Mouse (Mus musculus): Measurements from ENCODE around the gene Gm11437. TPM values are rescaled to one million over a fixed set of nuclear protein-coding genes. Genes with fewer than 3 reads are reported as not detected.
A peak's percentile ranks its signal among the peaks of the same experiment; 100 is the strongest.

Gm11437 gene
- polyA plus RNA-seq, 1 experiment from 2014 or later, result not detected

DNA sequence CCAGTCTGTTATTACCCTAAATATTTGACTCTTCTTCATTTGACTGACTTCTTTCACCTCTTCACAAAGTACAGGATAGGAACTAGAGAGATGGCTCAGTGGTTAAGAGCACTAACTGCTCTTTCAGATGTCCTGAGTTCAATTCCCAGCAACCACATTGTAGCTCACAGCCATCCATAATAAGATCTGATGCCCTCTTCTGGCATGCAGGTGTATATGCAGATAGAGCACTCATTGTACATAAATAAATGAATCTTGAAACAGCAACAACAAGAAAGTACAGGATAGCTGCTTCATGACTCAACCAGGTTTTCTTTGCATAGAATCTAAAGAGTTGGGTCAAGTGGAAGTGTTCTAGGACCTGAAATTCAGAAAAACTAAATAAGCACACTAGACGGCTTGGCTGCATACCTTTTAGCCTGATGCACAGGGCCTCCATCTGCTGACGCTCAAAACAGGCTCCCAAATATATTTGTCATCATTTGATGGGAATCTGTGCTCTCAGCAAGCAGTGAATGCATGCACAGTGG lies 32.9 kb downstream of the Gm11437 start:
- ATAC-seq (ENCODE audit: insufficient read depth, low FRiP score, low read depth), result no peak
- Histone ChIP-seq H3K27ac (no peak overlapping the region), H3K4me1 (no peaks in the 10 kb centered on the region; the same call in 1 of the 2 replicates), H3K4me3 (replicated peaks) (no peak overlapping the region), H3K9ac (no peak overlapping the region), H3K36me3 (no peaks in the 10 kb centered on the region), H3K27me3 (replicated peaks) (no peaks in the 10 kb centered on the region), H3K9me3 (no peaks in the 10 kb centered on the region), H3K4me2 (no peak overlapping the region)
- WGBS, result 86% methylated on average over 2 of the region's 2 CpGs

DNA sequence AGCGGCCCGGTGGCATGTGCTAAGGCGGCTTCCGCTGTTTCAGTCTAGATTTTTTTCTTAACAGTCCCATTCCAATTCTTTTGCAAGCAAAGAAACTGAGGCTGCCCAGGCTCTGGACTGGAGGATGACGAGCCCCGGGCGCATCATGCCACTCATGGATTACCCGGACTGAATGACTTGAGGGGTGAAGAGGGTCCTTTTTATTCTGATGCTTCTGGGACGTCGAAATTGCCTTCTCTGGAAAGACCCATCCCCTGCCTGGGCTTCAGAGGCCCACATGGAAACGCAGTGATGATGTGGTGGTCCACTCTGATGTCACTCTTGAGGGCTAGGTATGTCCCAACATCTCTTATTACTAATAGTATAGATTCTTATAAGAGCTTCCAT lies 37.5 kb downstream of the Gm11437 start:
- H3K4me3 ChIP-seq (replicated peaks), result peak overlapping the region; percentile 90
- no peak overlapping the region for H3K27ac ChIP-seq
- no peaks in the 10 kb centered on the region for H3K27me3 ChIP-seq (replicated peaks)
- no peaks in the 10 kb centered on the region; the same call in 1 of the 2 replicates for H3K4me1 ChIP-seq
- peak; percentile 12; the same call in 1 of the 2 replicates for ATAC-seq (ENCODE audit: insufficient read depth, low FRiP score, low read depth)
- peaks cover 11% of the 10 kb centered on the region for H3K36me3 ChIP-seq
- 6% methylated on average over 11 of the region's 11 CpGs for WGBS
- no peaks in the 10 kb centered on the region for H3K9me3 ChIP-seq
- peak overlapping the region; percentile 85; the same call in 1 of the 2 replicates for H3K9ac ChIP-seq
- peak overlapping the region; percentile 84 for H3K4me2 ChIP-seq

DNA sequence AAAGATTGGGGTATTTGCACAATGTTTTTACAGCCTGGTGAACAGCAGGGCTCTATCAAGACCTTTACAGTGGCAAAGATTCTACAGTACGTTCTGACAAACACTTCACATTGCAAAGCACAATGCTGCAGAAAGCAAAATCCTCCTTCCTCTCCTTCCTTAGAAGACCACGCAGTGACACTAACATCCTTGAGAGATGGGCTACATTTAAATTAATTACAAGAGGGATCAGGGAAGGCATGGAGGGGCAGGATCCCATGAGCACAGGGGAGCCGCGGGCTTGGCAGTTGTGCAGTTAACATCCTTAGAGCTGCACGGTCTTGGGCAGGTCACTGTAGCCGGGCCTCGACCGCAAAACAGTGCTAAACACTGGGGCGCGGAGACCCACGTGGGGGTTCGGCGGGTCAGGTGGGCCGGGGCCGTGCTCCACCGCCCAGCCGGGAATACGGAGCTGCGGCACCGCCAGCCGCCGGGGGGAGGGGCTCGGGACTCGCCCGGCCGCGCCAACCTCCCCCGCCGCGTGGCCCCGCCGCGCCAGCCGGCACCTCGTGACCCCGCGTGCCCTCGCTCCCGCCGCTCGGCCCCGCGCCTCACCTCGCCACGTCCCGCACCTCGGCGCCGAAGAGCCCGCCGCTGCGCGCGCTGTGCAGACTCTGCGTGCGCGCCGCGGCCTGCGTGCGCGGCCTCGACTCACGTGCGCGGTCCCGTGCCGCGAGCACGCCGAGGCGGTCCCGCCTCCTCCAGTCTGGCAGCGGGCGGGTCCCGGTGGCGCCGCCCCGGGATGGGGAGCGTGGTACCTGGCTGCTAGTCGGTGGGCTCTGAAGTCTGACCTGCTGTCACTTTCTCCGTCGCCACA lies 38.1 kb downstream of the Gm11437 start, which contains the start of the genes Tada2a and Acaca:
Tada2a (minus strand) TSS at position 658 of the 856 bp plus-strand sequence.
Acaca (plus strand) TSS at position 730 of the 856 bp plus-strand sequence.
- no peaks in the 10 kb centered on the region; the same call in 1 of the 2 replicates for H3K4me1 ChIP-seq
- H3K9me3 ChIP-seq, result no peaks in the 10 kb centered on the region
- ATAC-seq (ENCODE audit: insufficient read depth, low FRiP score, low read depth), result peak; percentile 89
- H3K4me2 ChIP-seq, result peak within 1 kb of the TSS; percentile 84
- WGBS, result under 1% methylated on average over 61 of the region's 83 CpGs
- peak within 1 kb of the TSS; percentile 85 for H3K9ac ChIP-seq
- H3K4me3 ChIP-seq (replicated peaks), result peak within 1 kb of the TSS; percentile 90
- H3K36me3 ChIP-seq, result peaks cover 13% of the 10 kb centered on the region
- peak within 1 kb of the TSS; percentile 54; the same call in 1 of the 2 replicates for H3K27ac ChIP-seq
- H3K27me3 ChIP-seq (replicated peaks), result no peaks in the 10 kb centered on the region

DNA sequence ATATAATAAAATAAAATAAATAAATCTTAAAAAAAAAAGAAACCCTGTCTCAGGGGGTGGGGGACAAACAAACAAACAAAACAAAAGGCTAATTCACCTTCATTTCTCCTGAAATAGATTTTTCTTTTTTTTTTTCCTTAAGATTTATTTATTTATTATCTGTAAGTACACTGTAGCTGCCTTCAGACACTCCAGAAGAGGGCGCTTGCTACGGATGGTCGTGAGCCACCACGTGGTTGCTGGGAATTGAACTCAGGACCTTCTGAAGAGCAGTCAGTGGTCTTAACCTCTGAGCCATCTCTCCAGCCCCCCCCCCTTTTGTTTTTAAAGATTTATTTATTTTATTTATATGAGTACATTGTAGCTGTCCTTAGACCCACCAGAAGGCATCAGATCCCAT lies 39.3 kb downstream of the Gm11437 start:
- H3K4me1 ChIP-seq, result no peaks in the 10 kb centered on the region; the same call in 1 of the 2 replicates
- peaks cover 13% of the 10 kb centered on the region for H3K36me3 ChIP-seq
- H3K27me3 ChIP-seq (replicated peaks), result no peaks in the 10 kb centered on the region
- no peak overlapping the region for H3K9ac ChIP-seq
- 78% methylated on average over 4 of the region's 4 CpGs for WGBS
- H3K4me3 ChIP-seq (replicated peaks), result no peak overlapping the region
- no peak for ATAC-seq (ENCODE audit: insufficient read depth, low FRiP score, low read depth)
- H3K27ac ChIP-seq, result no peak overlapping the region
- no peak overlapping the region for H3K4me2 ChIP-seq
- no peaks in the 10 kb centered on the region for H3K9me3 ChIP-seq

DNA sequence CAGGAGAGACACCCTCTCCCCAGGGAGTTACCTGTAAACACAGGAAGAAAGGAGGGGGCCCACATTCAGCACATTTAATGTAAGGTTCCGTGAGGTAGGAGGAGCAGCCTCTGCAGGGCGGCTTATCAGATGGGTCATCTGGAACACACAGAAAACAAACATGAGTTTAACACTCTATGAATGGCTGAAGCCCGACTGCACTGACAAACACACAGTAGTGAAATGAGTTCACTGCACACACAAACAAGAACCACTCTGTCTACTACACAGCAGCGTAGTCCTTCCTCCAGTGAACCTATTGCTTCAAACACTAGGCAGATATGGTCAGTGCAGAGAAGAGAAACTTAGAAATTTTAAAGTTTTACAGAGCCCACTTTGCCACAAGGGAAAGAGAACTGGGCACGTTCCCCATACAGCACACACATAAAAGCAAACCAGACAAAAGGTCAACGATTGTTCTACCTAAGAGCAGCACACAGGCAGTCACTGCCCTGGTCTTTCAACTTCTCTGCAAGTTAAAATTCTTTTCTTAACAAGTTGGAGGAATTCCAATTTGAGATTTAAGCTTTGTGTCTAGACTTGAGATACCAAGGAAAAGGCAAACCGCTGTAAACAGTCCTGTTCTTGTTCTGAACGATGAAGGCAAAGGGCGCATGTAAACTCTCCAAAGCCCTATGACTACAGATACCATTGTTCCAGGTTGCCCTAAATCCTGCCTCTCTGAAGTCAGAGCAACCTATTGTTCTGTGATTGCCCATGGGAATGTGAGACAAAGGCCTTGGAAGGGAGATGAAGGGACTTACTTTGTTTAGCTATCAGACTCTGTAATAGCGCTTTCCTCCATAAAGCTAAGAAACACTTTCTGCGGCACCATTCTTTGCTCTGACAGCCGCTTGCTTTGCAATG lies 46.0 kb downstream of the Gm11437 start:
- peak; percentile 65; the same call in 1 of the 2 replicates for ATAC-seq (ENCODE audit: insufficient read depth, low FRiP score, low read depth)

DNA sequence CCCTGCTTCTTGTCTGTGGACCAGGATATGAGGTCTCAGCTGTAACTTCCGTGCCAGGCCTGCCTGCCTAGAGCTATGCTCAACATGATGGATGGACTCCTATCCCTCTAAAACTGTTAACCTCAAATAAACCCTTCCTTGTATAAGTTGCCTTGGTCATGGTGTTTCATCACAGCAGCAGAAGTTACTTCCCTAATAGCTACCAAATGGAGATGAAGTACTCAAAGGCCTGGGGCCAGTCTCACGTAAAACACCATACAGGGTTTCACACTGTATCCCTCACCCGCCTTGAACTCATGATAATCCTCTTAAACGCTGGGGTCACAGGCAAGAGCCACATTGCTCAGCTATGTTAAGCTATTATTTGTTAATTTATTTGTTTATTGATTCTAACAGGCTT lies 49.8 kb downstream of the Gm11437 start:
- Histone ChIP-seq H3K36me3 (peaks cover 33% of the 10 kb centered on the region), H3K4me1 (0 out of 2 replicates have a peak, but pooled peaks cover 6% of the 10 kb centered on the region), H3K4me3 (replicated peaks) (no peak overlapping the region), H3K4me2 (no peak overlapping the region), H3K9ac (no peak overlapping the region), H3K9me3 (no peaks in the 10 kb centered on the region), H3K27me3 (replicated peaks) (no peaks in the 10 kb centered on the region), H3K27ac (no peak overlapping the region)
- 81% methylated on average over 4 of the region's 4 CpGs for WGBS
- no peak for ATAC-seq (ENCODE audit: insufficient read depth, low FRiP score, low read depth)

More for the DNA sequence above, 46.0 kb downstream of the Gm11437 start:
- Histone ChIP-seq H3K36me3 (peaks cover 33% of the 10 kb centered on the region), H3K27me3 (replicated peaks) (no peaks in the 10 kb centered on the region), H3K4me1 (0 out of 2 replicates have a peak, but pooled peaks cover 6% of the 10 kb centered on the region), H3K4me3 (replicated peaks) (no peak overlapping the region), H3K9me3 (no peaks in the 10 kb centered on the region), H3K27ac (peak overlapping the region; percentile 35; the same call in 1 of the 2 replicates), H3K9ac (no peak overlapping the region), H3K4me2 (no peak overlapping the region)
- 68% methylated on average over 12 of the region's 12 CpGs for WGBS

DNA sequence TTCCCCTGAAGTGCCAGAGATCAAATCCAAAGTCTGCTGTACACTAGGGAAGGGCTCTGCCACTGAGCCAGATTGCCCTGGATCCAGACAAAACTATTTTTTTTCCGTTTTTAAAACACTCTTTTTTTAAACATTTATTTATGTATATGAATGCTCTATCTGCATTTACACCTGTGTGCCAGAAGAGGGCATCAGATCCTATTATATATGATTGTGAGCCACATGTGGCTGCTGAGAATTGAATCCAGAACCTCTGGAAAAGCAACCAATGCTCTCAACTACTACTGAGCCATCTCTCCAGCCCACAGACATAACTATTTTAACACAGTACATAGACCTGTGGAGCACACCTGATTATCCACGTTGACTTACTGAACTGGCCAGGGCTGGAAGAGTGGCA lies 51.1 kb downstream of the Gm11437 start:
- ATAC-seq (ENCODE audit: insufficient read depth, low FRiP score, low read depth), result no peak
- H3K27ac ChIP-seq, result no peak overlapping the region
- H3K27me3 ChIP-seq (replicated peaks), result no peaks in the 10 kb centered on the region
- H3K4me2 ChIP-seq, result no peak overlapping the region
- peaks cover 29% of the 10 kb centered on the region for H3K36me3 ChIP-seq
- no peak overlapping the region for H3K4me3 ChIP-seq (replicated peaks)
- H3K9ac ChIP-seq, result no peak overlapping the region
- no peaks in the 10 kb centered on the region for H3K4me1 ChIP-seq
- 59% methylated on average over 2 of the region's 2 CpGs for WGBS
- H3K9me3 ChIP-seq, result no peaks in the 10 kb centered on the region

DNA sequence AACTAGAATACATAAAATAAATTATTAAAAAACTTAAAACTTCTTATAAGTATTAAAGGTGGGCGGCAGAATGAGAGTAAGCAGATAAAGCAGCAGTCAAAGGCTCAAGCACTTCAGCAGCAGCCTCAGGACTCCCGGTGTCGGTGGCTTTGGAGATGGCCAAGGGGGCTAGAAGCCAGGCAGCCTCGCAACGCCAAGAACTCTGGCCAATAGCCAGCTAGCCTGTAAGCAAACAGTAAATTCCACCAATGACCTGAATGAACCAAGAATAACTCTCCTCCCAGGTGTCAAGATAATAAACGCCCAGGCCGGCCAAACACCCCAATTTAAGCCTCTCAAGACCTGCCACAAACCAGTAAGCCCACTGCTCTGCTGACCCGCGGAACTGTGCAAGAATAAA lies 51.6 kb downstream of the Gm11437 start:
- Histone ChIP-seq H3K27me3 (replicated peaks) (no peaks in the 10 kb centered on the region), H3K4me2 (no peak overlapping the region), H3K27ac (no peak overlapping the region), H3K4me1 (no peaks in the 10 kb centered on the region), H3K4me3 (replicated peaks) (no peak overlapping the region), H3K9ac (no peak overlapping the region), H3K36me3 (peaks cover 33% of the 10 kb centered on the region), H3K9me3 (no peaks in the 10 kb centered on the region)
- WGBS, result 76% methylated on average over 9 of the region's 9 CpGs
- no peak for ATAC-seq (ENCODE audit: insufficient read depth, low FRiP score, low read depth)

DNA sequence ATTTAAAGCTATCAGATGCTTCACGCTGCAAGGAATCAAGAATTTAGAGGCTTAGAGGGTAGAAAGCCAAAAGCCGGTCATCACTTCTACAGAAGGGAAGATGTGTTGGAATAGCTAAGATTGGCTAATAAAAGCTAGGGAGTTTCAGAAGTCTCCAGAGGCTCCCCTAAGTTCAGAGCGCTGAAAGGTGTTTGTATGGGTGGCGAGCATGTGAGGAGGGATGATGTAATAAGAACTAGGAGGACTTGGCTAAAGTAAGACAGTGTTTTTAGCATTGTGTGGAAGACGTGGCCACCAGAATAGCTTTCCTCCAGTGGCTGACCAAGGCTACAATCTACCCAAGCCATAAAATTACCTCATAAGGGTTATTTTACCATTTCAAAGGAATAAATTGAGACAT lies 53.7 kb downstream of the Gm11437 start:
- 94% methylated on average over 5 of the region's 5 CpGs for WGBS
- no peak for ATAC-seq (ENCODE audit: insufficient read depth, low FRiP score, low read depth)

DNA sequence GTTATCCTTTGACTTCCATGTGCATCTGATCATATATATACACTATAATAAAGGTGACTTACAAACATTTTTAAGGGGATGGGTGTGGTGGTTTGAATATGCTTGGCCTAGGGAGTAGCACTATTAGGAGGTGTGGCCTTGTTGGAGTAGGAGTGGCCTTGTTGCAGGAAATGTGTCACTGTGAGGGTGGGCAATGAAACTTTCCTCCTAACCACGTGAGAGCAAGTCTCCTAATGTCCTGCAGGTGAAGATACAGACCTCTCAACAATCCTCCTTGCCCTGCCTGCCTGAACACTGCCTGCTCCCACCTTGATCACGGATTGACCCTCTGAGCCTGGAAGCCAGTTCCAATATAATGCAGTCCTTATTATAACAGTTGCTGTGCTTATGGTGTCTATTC lies 60.1 kb downstream of the Gm11437 start:
- Histone ChIP-seq H3K9ac (no peak overlapping the region), H3K4me3 (replicated peaks) (no peak overlapping the region), H3K27me3 (replicated peaks) (no peaks in the 10 kb centered on the region), H3K4me1 (no peaks in the 10 kb centered on the region), H3K4me2 (no peak overlapping the region), H3K9me3 (no peaks in the 10 kb centered on the region), H3K36me3 (peaks cover 48% of the 10 kb centered on the region), H3K27ac (no peak overlapping the region)
- WGBS, result 58% methylated on average over 2 of the region's 2 CpGs
- ATAC-seq (ENCODE audit: insufficient read depth, low FRiP score, low read depth), result no peak

More for the DNA sequence above, 53.7 kb downstream of the Gm11437 start:
- no peaks in the 10 kb centered on the region for H3K4me1 ChIP-seq
- peaks cover 41% of the 10 kb centered on the region for H3K36me3 ChIP-seq
- no peak overlapping the region for H3K4me3 ChIP-seq (replicated peaks)
- H3K9me3 ChIP-seq, result no peaks in the 10 kb centered on the region
- no peak overlapping the region for H3K9ac ChIP-seq
- no peaks in the 10 kb centered on the region for H3K27me3 ChIP-seq (replicated peaks)
- no peak overlapping the region for H3K27ac ChIP-seq
- no peak overlapping the region for H3K4me2 ChIP-seq

DNA sequence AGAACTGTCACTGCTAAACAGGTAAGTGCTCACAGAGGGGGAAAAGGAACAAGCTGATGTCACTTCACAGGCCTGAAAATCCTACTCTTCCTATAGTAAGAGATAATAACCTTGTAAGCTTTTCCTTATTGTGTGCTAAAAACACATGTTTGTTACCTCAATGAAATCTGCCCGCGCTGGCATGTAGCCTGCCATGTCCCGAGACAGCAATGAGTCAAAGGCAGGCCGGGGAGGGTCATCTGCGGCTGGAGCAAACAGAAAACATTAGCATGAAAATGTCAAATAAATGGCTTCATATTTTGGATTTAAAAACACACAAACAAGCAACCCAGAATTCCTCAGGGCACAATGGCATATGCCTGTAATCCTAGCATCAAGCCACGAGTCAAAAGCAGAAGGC lies 63.2 kb downstream of the Gm11437 start:
- no peak overlapping the region for H3K4me3 ChIP-seq (replicated peaks)
- no peak for ATAC-seq (ENCODE audit: insufficient read depth, low FRiP score, low read depth)
- 93% methylated on average over 6 of the region's 6 CpGs for WGBS
- no peak overlapping the region for H3K9ac ChIP-seq
- H3K27ac ChIP-seq, result no peak overlapping the region
- no peaks in the 10 kb centered on the region for H3K9me3 ChIP-seq
- H3K4me2 ChIP-seq, result no peak overlapping the region
- H3K27me3 ChIP-seq (replicated peaks), result no peaks in the 10 kb centered on the region
- H3K4me1 ChIP-seq, result 0 out of 2 replicates have a peak, but pooled peaks cover 2% of the 10 kb centered on the region
- H3K36me3 ChIP-seq, result peaks cover 44% of the 10 kb centered on the region
